ENCODE assay signal across 29 mouse cellular contexts in the genomic region with DNA sequence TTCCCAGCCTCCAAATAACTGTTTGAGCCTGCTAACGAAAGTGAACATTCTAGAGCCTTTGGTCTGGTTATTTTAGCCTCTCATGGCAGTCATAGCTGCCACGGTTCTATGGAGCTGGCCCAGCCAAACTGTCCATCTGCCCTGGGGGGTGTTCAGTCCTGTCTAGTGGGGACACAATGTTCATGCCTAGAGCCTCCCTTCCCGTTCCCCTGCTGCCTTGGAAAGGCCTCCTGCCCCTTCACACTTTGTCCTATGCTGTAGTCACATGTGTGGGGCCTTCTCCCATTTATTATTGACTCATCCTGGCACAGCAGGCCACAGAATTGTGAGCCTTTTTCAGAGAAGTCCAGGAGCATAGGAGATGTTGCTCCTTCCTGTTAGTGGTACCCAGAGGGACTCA. TPM values are rescaled to one million over a fixed set of nuclear protein-coding genes. Genes with fewer than 3 reads are reported as not detected.
DNase-seq lines count a peak whose midpoint lies in the region; ATAC-seq and TF ChIP-seq lines count a peak whose summit lies in the region.
"Had no signal": no experiment of that assay in that cellular context is flagged by ENCODE, and none has a peak within 500 bp of the region (broad histone marks: within the 10 kb centered on the region; RNA-seq: fewer than 3 reads in every experiment).

No protein-coding gene starts in this region.

- peaks cover 41% of the 10 kb centered on the region for H3K4me1 ChIP-seq in cerebellum, adult 2 months (ENCODE audit: control insufficient read depth, insufficient read depth, low read length)
- peaks cover 53% of the 10 kb centered on the region for H3K4me1 ChIP-seq in heart, embryonic 12.5 days (replicated peaks)
- H3K4me1 ChIP-seq in liver, postnatal 0 days (ENCODE audit: insufficient read depth) = peaks cover 14% of the 10 kb centered on the region
- H3K4me1 ChIP-seq in liver, embryonic 11.5 days (replicated peaks; ENCODE audit: control insufficient read depth, insufficient read depth, low read length) = peaks cover 9% of the 10 kb centered on the region
- no peaks in the 10 kb centered on the region; the same call in 1 of the 2 replicates for H3K4me1 ChIP-seq in intestine, postnatal 0 days (replicated peaks; ENCODE audit: control insufficient read depth, insufficient read depth, low read length)

- H3K27ac ChIP-seq in cerebellum, adult 2 months (ENCODE audit: insufficient read depth, low read length) = peak overlapping the region; percentile 66
- no peak overlapping the region for H3K27ac ChIP-seq in heart, embryonic 12.5 days (ENCODE audit: poor library complexity, severe bottlenecking)
- no peak overlapping the region for H3K27ac ChIP-seq in liver, postnatal 0 days (ENCODE audit: low read depth)
- H3K27ac ChIP-seq in liver, embryonic 11.5 days (ENCODE audit: low read depth, low read length) = no peak overlapping the region
- peak overlapping the region; percentile 62 for H3K27ac ChIP-seq in intestine, postnatal 0 days (ENCODE audit: low read depth, low read length)
- H3K27ac ChIP-seq: heart, adult 2 months; hindbrain, embryonic 10.5 days; limb, embryonic 12.5 days; liver, embryonic 12.5 days; midbrain, embryonic 15.5 days; neural tube, embryonic 12.5 days had no signal

- 10% methylated on average over 3 of the region's 3 CpGs for WGBS in cerebellum, adult 2 months
- WGBS in heart, embryonic 12.5 days = 74% methylated on average over 3 of the region's 3 CpGs
- 66% methylated on average over 3 of the region's 3 CpGs for WGBS in liver, postnatal 0 days (ENCODE audit: insufficient replicate concordance)
- 69% methylated on average over 3 of the region's 3 CpGs for WGBS in liver, embryonic 11.5 days
- 71% methylated on average over 3 of the region's 3 CpGs for WGBS in intestine, postnatal 0 days

- no peak for TF ChIP-seq EP300 in liver, postnatal 0 days (IDR thresholded peaks at IDR 0.05; ENCODE audit: low read depth)

- H3K4me3 ChIP-seq in cerebellum, adult 2 months (replicated peaks; ENCODE audit: insufficient read depth, low read depth, low read length) = no peak overlapping the region
- H3K4me3 ChIP-seq in heart, embryonic 12.5 days = no peak overlapping the region
- no peak overlapping the region for H3K4me3 ChIP-seq in liver, postnatal 0 days (ENCODE audit: low read depth, low read length)
- no peak overlapping the region for H3K4me3 ChIP-seq in liver, embryonic 11.5 days (ENCODE audit: low read depth, low read length)
- H3K4me3 ChIP-seq in intestine, postnatal 0 days (ENCODE audit: low read depth, low read length) = no peak overlapping the region
- H3K4me3 ChIP-seq: heart, adult 2 months; hindbrain, embryonic 10.5 days; limb, embryonic 12.5 days; liver, embryonic 12.5 days; midbrain, embryonic 15.5 days; neural tube, embryonic 12.5 days had no signal

- H3K9ac ChIP-seq in heart, embryonic 12.5 days = 0 out of 2 replicates have a peak overlapping the region, but pooled peaks have one; percentile 31
- no peak overlapping the region for H3K9ac ChIP-seq in liver, postnatal 0 days (replicated peaks)
- no peak overlapping the region for H3K9ac ChIP-seq in liver, embryonic 11.5 days (ENCODE audit: low read depth, low read length)
- H3K9ac ChIP-seq in intestine, postnatal 0 days (ENCODE audit: low read depth, low read length) = no peak overlapping the region
- H3K9ac ChIP-seq: limb, embryonic 12.5 days; liver, embryonic 12.5 days; midbrain, embryonic 15.5 days; neural tube, embryonic 12.5 days had no signal

- no peak for TF ChIP-seq POLR2A in cerebellum, adult 2 months (IDR thresholded peaks at IDR 0.05; ENCODE audit: borderline replicate concordance, insufficient read depth, low read length)

- H3K27me3 ChIP-seq in cerebellum, adult 2 months (ENCODE audit: control insufficient read depth, insufficient read depth, low read length) = no peaks in the 10 kb centered on the region
- H3K27me3 ChIP-seq in heart, embryonic 12.5 days (replicated peaks) = no peaks in the 10 kb centered on the region
- no peaks in the 10 kb centered on the region for H3K27me3 ChIP-seq in liver, postnatal 0 days (ENCODE audit: insufficient read depth, low read length)
- no peaks in the 10 kb centered on the region for H3K27me3 ChIP-seq in liver, embryonic 11.5 days (replicated peaks; ENCODE audit: control insufficient read depth, insufficient read depth, low read length)
- no peaks in the 10 kb centered on the region for H3K27me3 ChIP-seq in intestine, postnatal 0 days (replicated peaks; ENCODE audit: control insufficient read depth, insufficient read depth, low read length)
- H3K27me3 ChIP-seq: CH12.LX; limb, embryonic 12.5 days; liver, embryonic 12.5 days; midbrain, embryonic 15.5 days; neural tube, embryonic 12.5 days had no signal

- H3K4me2 ChIP-seq in heart, embryonic 12.5 days = no peak overlapping the region
- H3K4me2 ChIP-seq in liver, postnatal 0 days (ENCODE audit: low read depth, low read length) = no peak overlapping the region
- H3K4me2 ChIP-seq in liver, embryonic 11.5 days = no peak overlapping the region
- no peak overlapping the region for H3K4me2 ChIP-seq in intestine, postnatal 0 days (replicated peaks; ENCODE audit: low read depth)
- H3K4me2 ChIP-seq: limb, embryonic 12.5 days; liver, embryonic 12.5 days; midbrain, embryonic 15.5 days; neural tube, embryonic 12.5 days had no signal

- peak; percentile 38 to 46 for DNase-seq in cerebellum, adult 2 months
- DNase-seq in cerebellum, adult 11 months = no peak
- DNase-seq in heart, adult 8-10 months (ENCODE audit: low spot score) = no peak
- no peak for DNase-seq in liver, postnatal 0 days
- no peak for DNase-seq in liver, embryonic 11.5 days (ENCODE audit: low spot score)
- DNase-seq: adrenal gland, adult 8-10 months; B cell, adult 2 months; gastrocnemius, postnatal 25 days; heart, adult 2 months; kidney, adult 8-10 months; lung, adult 2 months; lung, postnatal 14 days; retina, postnatal 1 day; right cerebral cortex, postnatal 25 days; spleen, adult 18-20 months had no signal

- H3K36me3 ChIP-seq in heart, embryonic 12.5 days = peaks cover 71% of the 10 kb centered on the region
- peaks cover 34% of the 10 kb centered on the region for H3K36me3 ChIP-seq in liver, postnatal 0 days (replicated peaks; ENCODE audit: insufficient read depth, low read length)
- peaks cover 32% of the 10 kb centered on the region for H3K36me3 ChIP-seq in liver, embryonic 11.5 days (ENCODE audit: control insufficient read depth, insufficient read depth, low read length)
- H3K36me3 ChIP-seq in intestine, postnatal 0 days (ENCODE audit: control insufficient read depth, insufficient read depth) = peaks cover 40% of the 10 kb centered on the region

- no peaks in the 10 kb centered on the region for H3K9me3 ChIP-seq in heart, embryonic 12.5 days (replicated peaks)
- H3K9me3 ChIP-seq in liver, postnatal 0 days (ENCODE audit: low read length) = no peaks in the 10 kb centered on the region
- H3K9me3 ChIP-seq in liver, embryonic 11.5 days (ENCODE audit: control insufficient read depth, low read length) = no peaks in the 10 kb centered on the region
- H3K9me3 ChIP-seq in intestine, postnatal 0 days (ENCODE audit: control insufficient read depth) = no peaks in the 10 kb centered on the region
- H3K9me3 ChIP-seq: hindbrain, embryonic 10.5 days; limb, embryonic 12.5 days; liver, embryonic 12.5 days; midbrain, embryonic 15.5 days; neural tube, embryonic 12.5 days had no signal

- TF ChIP-seq CTCF in cerebellum, adult 2 months (IDR thresholded peaks at IDR 0.05; ENCODE audit: borderline replicate concordance, insufficient read depth, low read depth, low read length) = no peak
- TF ChIP-seq CTCF in liver, postnatal 0 days (IDR thresholded peaks at IDR 0.05; ENCODE audit: low read depth) = no peak
- no peak for TF ChIP-seq CTCF in intestine, postnatal 0 days (IDR thresholded peaks at IDR 0.05; ENCODE audit: low read depth)

- no peak for ATAC-seq in heart, embryonic 12.5 days (ENCODE audit: insufficient number of reproducible peaks, low FRiP score)
- ATAC-seq in liver, postnatal 0 days = peak; percentile 50
- no peak for ATAC-seq in liver, embryonic 11.5 days (replicated peaks; ENCODE audit: low FRiP score)
- peak; percentile 61 for ATAC-seq in intestine, postnatal 0 days
- ATAC-seq: forebrain, embryonic 14.5 days; liver, embryonic 12.5 days; midbrain, embryonic 15.5 days had no signal

RNA-seq across cellular contexts. Expression of a gene that starts 6.6 kb away (rescaled TPM):
- 46.2 and 48.7 TPM in 2 replicates for polyA plus RNA-seq in cerebellum, adult 2 months (2012; rRNA removed)
- 2.2 and 3.4 TPM in 2 replicates for polyA plus RNA-seq in heart, embryonic 12.5 days (2016; fragmentation: Nextera tagmentation; extraction: Ambion mirVana)
- total RNA-seq in heart, adult 8-10 months (2022) = 10 to 100 TPM in 3 of 4 experiments, 1 to 10 TPM in 1; 8.6 to 16.3 (median 11.7) TPM
- 0.92 and 1.1 TPM in 2 replicates for polyA plus RNA-seq in liver, postnatal 0 days (2015; fragmentation: Nextera tagmentation; extraction: Ambion mirVana)
- polyA plus RNA-seq in liver, embryonic 11.5 days (2014; fragmentation: Nextera tagmentation; extraction: Ambion mirVana) = 3.3 and 3.8 TPM in 2 replicates
- polyA plus RNA-seq in intestine, postnatal 0 days (2015; fragmentation: Nextera tagmentation; extraction: Ambion mirVana) = 2.5 and 2.6 TPM in 2 replicates

RNA-seq across cellular contexts. Expression of a gene that starts 18.4 kb away (rescaled TPM):
- polyA plus RNA-seq in cerebellum, adult 2 months (2012; rRNA removed) = 14.4 and 15.2 TPM in 2 replicates
- 14.9 and 16.8 TPM in 2 replicates for polyA plus RNA-seq in heart, embryonic 12.5 days (2016; fragmentation: Nextera tagmentation; extraction: Ambion mirVana)
- total RNA-seq in heart, adult 8-10 months (2022) = 100 to 1,000 TPM; 251 to 540 (median 405) TPM
- 2.0 and 2.2 TPM in 2 replicates for polyA plus RNA-seq in liver, postnatal 0 days (2015; fragmentation: Nextera tagmentation; extraction: Ambion mirVana)
- polyA plus RNA-seq in liver, embryonic 11.5 days (2014; fragmentation: Nextera tagmentation; extraction: Ambion mirVana) = 11.0 and 13.4 TPM in 2 replicates
- polyA plus RNA-seq in intestine, postnatal 0 days (2015; fragmentation: Nextera tagmentation; extraction: Ambion mirVana) = 2.1 and 3.8 TPM in 2 replicates

RNA-seq across cellular contexts. Expression of a gene that starts 21.0 kb away (rescaled TPM):
- 0.05 and 0.40 TPM in 2 replicates for polyA plus RNA-seq in cerebellum, adult 2 months (2012; rRNA removed)
- 0.40 TPM in 1 of 2 replicates, not detected in the other for polyA plus RNA-seq in heart, embryonic 12.5 days (2016; fragmentation: Nextera tagmentation; extraction: Ambion mirVana)
- total RNA-seq in heart, adult 8-10 months (2022) = 100 to 1,000 TPM; 132 to 332 (median 244) TPM
- polyA plus RNA-seq in liver, postnatal 0 days (2015; fragmentation: Nextera tagmentation; extraction: Ambion mirVana) = 0.45 TPM in 1 of 2 replicates, not detected in the other
- polyA plus RNA-seq in liver, embryonic 11.5 days (2014; fragmentation: Nextera tagmentation; extraction: Ambion mirVana) = not detected in 2 replicates
- 0.22 TPM in 1 of 2 replicates, not detected in the other for polyA plus RNA-seq in intestine, postnatal 0 days (2015; fragmentation: Nextera tagmentation; extraction: Ambion mirVana)
- total RNA-seq: adrenal gland, adult 8-10 months; left cerebral cortex, postnatal 14 days; megakaryocyte, adult 5-6 weeks; MEL had no signal
- polyA plus RNA-seq: embryonic facial prominence, embryonic 11.5 days; forebrain, embryonic 14.5 days; heart, adult 2 months; heart, embryonic 16.5 days; lung, adult 2 months; neural tube, embryonic 12.5 days had no signal

RNA-seq across cellular contexts. Expression of a gene that starts 29.0 kb away (rescaled TPM):
- 30.8 and 37.5 TPM in 2 replicates for polyA plus RNA-seq in cerebellum, adult 2 months (2012; rRNA removed)
- 23.1 and 24.4 TPM in 2 replicates for polyA plus RNA-seq in heart, embryonic 12.5 days (2016; fragmentation: Nextera tagmentation; extraction: Ambion mirVana)
- 1 to 10 TPM; 5.4 to 8.2 (median 7.1) TPM for total RNA-seq in heart, adult 8-10 months (2022)
- 7.4 and 8.3 TPM in 2 replicates for polyA plus RNA-seq in liver, postnatal 0 days (2015; fragmentation: Nextera tagmentation; extraction: Ambion mirVana)
- polyA plus RNA-seq in liver, embryonic 11.5 days (2014; fragmentation: Nextera tagmentation; extraction: Ambion mirVana) = 18.2 and 22.1 TPM in 2 replicates
- polyA plus RNA-seq in intestine, postnatal 0 days (2015; fragmentation: Nextera tagmentation; extraction: Ambion mirVana) = 15.0 and 18.5 TPM in 2 replicates

RNA-seq across cellular contexts. Expression of a gene that starts 39.9 kb away (rescaled TPM):
- 23.8 and 28.5 TPM in 2 replicates for polyA plus RNA-seq in cerebellum, adult 2 months (2012; rRNA removed)
- 11.9 and 13.3 TPM in 2 replicates for polyA plus RNA-seq in heart, embryonic 12.5 days (2016; fragmentation: Nextera tagmentation; extraction: Ambion mirVana)
- total RNA-seq in heart, adult 8-10 months (2022) = 10 to 100 TPM; 10.8 to 13.4 (median 11.2) TPM
- polyA plus RNA-seq in liver, postnatal 0 days (2015; fragmentation: Nextera tagmentation; extraction: Ambion mirVana) = 2.0 TPM in 2 replicates
- 0.77 and 0.78 TPM in 2 replicates for polyA plus RNA-seq in liver, embryonic 11.5 days (2014; fragmentation: Nextera tagmentation; extraction: Ambion mirVana)
- polyA plus RNA-seq in intestine, postnatal 0 days (2015; fragmentation: Nextera tagmentation; extraction: Ambion mirVana) = 3.5 and 3.9 TPM in 2 replicates

Comparison
In these comparisons a context has a peak if more than half of its experiments do, and no peak if none do; other contexts are left out.
1. DNase-seq: peak in cerebellum, adult 2 months (2 of 2); none in cerebellum, adult 11 months (single experiment), heart, adult 8-10 months (single experiment), liver, postnatal 0 days (single experiment) and liver, embryonic 11.5 days (single experiment).
2. ATAC-seq: peak in liver, postnatal 0 days (single experiment) and intestine, postnatal 0 days (single experiment); none in heart, embryonic 12.5 days (single experiment) and liver, embryonic 11.5 days (single experiment).
3. H3K27ac ChIP-seq: peak in cerebellum, adult 2 months (single experiment) and intestine, postnatal 0 days (single experiment); none in heart, embryonic 12.5 days (single experiment), liver, postnatal 0 days (single experiment) and liver, embryonic 11.5 days (single experiment).